Mouse (Mus musculus): ENCODE data around the gene Gcg.

Gcg gene

DNA sequence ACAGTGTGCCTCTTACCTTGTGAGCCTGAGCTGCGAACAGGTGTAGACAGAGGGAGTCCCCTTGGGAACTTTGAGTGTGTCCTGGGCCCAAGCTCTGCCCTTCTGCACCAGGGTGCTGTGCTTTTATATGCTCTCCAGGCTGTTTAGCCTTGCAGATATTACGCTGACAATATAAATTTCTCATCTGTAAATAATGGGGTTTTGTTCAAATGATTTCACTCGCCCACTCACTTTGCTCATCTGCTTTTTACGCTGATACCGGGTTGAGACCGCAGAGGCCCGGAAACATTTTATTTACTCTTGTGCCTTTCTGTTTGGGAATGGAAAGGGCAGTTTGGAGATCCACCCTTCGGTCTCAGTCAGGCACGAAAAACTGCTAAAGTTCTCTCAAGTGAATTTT is at the start of gene Gcg:
TSS of gene Gcg (minus strand) at position 101 of the 400 bp plus-strand sequence.
- DNase-seq (ENCODE audit: low spot score) = no peak

DNA sequence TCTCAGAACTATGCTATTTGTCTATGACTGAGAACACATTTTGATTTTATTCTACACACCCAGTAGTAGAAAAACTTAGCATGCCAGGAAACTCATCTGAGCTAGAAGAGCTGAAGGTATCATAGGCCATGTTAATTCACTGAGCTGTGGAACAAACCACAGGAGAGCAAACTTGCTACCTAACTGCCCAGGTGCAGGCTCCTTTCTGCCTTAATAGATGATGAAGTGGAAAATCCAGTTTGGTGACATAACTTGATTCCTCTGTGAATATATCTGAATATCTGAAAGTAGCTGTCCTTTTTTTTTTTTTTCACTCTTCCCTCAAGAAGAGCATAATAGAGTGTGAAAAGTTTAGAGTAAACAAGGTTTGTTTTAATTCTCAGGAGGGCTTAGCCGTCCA is 47.6 kb upstream of the Gcg start:
- DNase-seq (ENCODE audit: low spot score) = no peak

- no peak for DNase-seq (ENCODE audit: low spot score)
Measured at GRCm38 (mm10) chr2:62526399-62526798, 42.9 kb upstream of the Gcg start.

DNA sequence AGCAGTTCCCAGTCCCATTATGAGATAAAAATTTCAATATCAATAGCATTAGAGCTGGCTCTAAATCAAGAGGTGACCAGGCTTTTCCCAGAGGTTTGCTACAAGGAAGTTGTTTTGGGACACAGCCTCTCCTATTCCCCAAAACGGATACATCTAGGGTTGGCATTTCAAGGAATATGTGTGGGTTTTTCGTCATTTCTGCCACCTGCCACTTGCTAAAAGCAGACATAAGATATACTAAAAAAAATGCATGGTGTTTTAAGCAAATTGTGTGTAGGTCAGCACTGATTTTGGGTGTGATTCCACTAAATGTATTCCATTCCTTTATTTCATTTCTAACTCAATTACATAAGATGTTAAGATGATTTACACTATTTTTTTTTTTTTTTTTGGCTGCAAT is 34.3 kb upstream of the Gcg start:
- DNase-seq (ENCODE audit: low spot score) = no peak

DNA sequence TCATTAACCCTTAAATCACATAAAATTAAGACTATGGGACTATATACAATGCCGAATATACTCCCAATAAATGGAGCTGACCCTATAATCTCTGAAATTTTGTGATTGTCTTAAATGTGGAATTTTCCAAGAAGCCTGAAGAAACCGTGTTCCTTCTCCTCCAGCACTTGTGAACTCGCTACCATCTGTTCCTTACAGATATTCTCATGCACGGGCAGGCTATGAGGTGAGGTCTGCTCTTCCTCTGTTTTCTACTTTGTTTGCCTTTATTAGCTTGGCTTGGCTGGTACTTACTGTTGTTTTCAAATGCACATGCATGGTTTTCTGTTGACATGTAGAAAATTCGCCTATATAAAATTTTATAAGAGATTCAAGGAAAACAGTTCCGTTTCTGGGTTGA is 31.0 kb upstream of the Gcg start:
- no peak for DNase-seq (ENCODE audit: low spot score)

DNA sequence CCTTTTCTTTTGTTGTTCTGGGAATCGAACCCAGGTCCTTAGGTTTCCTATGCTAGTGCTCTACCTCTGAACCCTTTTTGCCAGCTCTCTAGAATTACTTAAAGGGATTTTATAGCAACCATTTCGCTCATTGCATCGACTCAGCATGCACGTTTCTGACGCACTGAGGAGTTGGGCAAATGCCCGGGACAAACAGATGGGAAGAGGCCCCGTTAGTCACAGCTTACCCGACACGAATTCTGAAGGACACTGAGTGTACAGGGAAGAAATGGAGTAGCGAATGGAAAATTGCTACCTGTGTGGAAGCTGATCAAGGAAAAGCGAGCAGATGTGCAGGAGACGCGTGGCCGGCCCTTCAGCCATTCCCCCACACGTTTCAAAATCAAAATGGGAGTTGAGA is 30.0 kb upstream of the Gcg start:
- DNase-seq (ENCODE audit: low spot score) = no peak

DNA sequence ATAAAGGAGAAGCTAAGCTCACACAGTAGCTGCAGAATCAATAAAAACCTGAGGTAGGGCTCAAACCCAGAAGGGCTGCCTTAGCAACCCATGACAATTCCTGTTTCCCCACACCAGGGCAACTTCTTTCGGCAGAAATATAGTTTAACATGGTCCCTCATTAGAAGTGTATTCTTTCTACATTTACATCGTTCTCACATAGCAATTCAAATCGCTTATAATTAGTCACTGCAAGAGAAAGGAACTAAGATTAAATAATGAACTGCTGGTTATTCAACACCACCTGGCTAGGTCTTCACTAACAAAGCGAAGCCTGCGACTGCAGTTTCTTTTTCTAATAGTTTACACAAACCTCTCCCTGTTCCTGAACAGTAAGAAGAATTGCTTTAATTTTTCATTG is 23.7 kb upstream of the Gcg start:
- DNase-seq (ENCODE audit: low spot score) = no peak

GRCm38 (mm10) chr2:62506441-62506840 is 23.0 kb upstream of the Gcg start:
- no peak for DNase-seq (ENCODE audit: low spot score)

DNA sequence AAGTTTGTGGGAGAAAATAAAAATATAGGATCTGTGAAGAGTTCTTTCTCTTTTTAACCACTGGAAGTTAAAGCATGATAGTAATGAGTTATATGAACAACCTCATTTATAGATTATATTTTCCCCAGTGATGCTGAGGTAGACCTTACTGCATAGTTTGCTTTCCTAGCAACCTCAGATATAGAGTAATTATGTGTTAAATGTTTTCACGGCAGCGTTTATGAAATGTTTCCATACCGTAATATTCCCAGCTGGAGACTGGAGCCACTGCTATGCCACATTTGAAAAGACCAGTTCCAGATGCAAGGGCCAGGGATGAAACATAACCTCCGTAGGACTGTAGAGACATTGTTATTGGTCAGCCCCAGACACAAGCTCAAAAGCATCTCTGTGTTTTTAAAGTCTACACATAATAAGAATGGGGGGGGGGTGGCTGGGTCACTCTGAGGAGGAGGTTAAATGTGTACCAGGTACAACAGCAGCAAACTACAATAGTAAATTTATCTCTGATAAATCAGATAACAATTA is 20.9 kb upstream of the Gcg start:
- DNase-seq (ENCODE audit: low spot score) = no peak

- no peak for DNase-seq (ENCODE audit: low spot score)
Measured at GRCm38 (mm10) chr2:62503326-62503725, 19.9 kb upstream of the Gcg start.

GRCm38 (mm10) chr2:62502516-62502915 is 19.1 kb upstream of the Gcg start:
- DNase-seq (ENCODE audit: low spot score) = no peak

GRCm38 (mm10) chr2:62498821-62499220 is 15.4 kb upstream of the Gcg start:
- DNase-seq (ENCODE audit: low spot score) = no peak

DNA sequence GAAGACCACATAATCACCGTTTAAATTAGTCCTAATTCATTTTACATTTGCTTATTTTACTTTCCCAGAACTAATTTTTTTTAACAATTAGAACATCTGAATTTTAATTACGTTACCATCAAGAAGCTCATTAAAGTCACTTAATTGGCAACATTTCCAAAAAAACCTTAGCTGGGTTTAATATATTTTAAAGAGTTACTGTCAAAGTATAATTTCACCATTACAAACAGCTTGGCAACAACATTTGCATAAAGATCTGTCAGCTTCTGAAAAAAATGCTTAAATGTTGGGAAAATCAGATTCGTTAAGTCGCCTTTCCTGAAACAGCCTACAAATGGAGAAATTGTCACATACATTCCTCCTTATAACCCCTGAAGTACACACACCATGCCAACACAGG is 14.6 kb upstream of the Gcg start:
- no peak for DNase-seq (ENCODE audit: low spot score)

DNA sequence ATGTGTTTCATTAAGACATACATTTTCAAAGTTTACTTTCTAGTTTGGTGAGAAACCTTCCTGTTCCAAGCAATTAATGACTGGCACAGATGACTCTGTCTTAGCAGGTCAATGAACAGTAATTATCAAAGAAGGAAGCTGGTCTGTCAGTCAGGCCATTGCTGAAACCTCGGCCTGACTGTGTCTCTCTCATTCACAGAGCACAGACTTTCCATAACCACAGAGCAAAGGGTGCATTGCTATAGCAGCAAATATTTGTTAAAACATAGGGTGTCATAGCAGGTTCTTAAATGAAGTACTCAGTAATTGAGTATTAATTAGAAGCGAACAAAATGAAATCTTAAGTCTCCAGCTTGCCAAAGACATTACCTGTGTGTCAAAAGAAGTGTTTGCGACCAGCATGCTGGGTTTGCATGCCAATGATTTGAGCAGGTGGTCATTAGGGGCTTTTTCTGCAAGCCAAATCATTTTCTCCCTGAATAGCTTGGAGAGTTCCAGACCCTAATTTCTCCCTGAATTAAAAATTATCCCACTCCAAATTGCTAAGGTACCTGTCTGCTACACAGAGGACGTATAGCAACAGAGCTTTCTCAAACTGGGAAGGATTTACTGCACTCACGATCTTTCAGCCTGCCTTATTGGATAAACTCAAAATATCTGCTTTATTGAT is 14.0 kb upstream of the Gcg start:
- DNase-seq (ENCODE audit: low spot score) = no peak

- DNase-seq (ENCODE audit: low spot score) = no peak
Measured at GRCm38 (mm10) chr2:62495407-62495806, 12.0 kb upstream of the Gcg start.

DNA sequence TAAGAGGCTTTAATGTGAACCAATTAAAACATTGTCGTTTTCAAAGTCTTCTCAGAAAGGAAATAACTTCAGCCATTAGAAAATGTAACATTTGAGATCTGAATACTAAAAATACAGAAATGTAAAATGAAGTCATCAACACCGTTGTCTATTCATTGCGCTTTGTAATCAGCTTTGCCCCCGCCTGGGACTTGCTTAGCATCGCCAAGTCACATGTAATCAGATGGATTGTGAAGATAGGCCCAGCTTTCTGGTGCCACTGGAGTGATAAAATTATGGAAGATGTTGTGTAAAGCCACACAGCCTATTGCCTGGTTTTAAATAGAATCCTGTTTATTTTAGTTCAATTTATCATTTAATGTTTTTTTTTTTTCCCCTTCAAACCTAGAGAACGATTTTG is 6.4 kb upstream of the Gcg start:
- DNase-seq (ENCODE audit: low spot score) = no peak

GRCm38 (mm10) chr2:62484906-62485305 is 1.5 kb upstream of the Gcg start:
- DNase-seq (ENCODE audit: low spot score) = no peak

DNA sequence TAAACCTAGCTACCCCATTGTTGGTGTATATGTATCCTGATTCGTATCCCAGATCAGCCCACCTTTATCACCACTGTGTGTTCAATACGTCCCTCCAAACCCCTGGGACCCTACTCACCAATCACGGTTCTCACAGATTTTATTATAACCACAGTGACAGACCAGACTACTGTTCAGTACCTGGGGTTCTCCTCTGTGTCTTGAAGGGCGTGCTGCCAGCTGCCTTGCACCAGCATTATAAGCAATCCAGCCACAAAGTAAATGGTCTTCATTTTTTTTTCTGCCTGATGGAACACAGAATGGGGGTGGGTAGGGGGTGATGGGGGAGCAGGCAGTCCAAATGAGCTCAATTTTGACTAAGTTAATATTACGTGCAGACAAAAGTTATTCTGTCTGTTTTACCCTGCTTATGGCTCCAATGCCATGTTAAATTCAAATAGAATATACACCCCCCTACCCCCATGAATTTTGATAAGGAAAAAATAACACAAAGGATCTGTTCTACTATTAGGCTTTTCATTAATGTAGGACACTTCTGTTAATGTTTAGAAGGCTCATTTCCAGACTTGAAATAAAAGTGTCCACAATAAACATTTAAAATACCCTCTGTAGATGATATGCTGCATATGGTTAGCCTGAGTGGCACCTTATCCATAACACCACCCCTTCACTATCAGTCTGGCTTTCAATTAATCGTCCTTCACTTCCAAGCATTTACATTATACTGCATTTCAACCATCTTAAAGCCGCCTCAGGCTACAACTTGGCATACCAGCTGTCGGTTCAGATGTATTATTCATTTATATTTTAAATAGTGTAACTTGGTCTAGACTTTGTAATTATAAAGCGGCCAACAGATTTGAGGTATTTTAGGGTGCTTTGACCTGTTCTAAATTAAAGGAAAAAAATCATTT is 2.9 kb downstream of the Gcg start:
- no peak for DNase-seq (ENCODE audit: low spot score)

DNA sequence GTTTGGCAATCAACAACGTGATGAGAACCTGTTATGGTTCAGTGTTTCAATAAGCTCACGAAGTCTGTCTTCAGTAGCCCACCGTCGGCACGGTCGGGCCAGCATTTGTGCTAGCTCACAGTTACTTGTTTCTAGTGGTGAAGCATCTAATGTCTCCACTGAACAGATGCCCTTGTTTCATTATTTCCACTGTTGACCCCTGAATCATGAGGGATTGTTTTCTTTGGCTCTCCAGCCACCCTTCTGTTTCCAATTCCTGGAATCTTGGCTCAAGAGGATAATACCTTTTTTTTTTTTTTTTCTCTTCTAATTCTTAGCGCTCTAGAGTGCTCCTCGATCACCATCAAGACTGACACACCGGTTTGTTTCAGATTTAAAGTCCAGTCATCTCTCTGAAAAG is 13.9 kb downstream of the Gcg start:
- DNase-seq (ENCODE audit: low spot score) = no peak

GRCm38 (mm10) chr2:62463287-62463686 is 20.2 kb downstream of the Gcg start:
- DNase-seq (ENCODE audit: low spot score) = no peak

- DNase-seq (ENCODE audit: low spot score) = no peak
Measured at GRCm38 (mm10) chr2:62462174-62462573, 21.3 kb downstream of the Gcg start.

GRCm38 (mm10) chr2:62460815-62461450 is 22.5 kb downstream of the Gcg start:
- no peak for DNase-seq (ENCODE audit: low spot score)

- DNase-seq (ENCODE audit: low spot score) = no peak
Measured at GRCm38 (mm10) chr2:62460231-62460710, 23.2 kb downstream of the Gcg start.

Data from testis, postnatal 10 days (tissue).